Mouse (Mus musculus) midbrain, embryonic 14.5 days (tissue): Measurements from ENCODE around the gene Ildr1. TPM values are rescaled to one million over a fixed set of nuclear protein-coding genes. Genes with fewer than 3 reads are reported as not detected.

Experiments used
- ATAC-seq: fragments of 200-750 bp; cut with Nextera tagmentation; 2 replicates; pipeline ENCODE4 v1.8.0; 2017; ENCODE audit warnings: moderate number of reproducible peaks, moderate library complexity; ENCODE audit not compliant: low FRiP score, low TSS enrichment
- DNase-seq: peaks from one replicate; pipeline ENCODE4 v3.0.0-alpha.2; 2015
- H3K27ac ChIP-seq: fragments of 300-500 bp; sonication (generic); replicated peaks from 2 replicates; pipeline ENCODE4 v1.5.1; 2014; ENCODE audit warnings: mild to moderate bottlenecking, low read depth, low read length, moderate library complexity
- H3K27me3 ChIP-seq: fragments of 300-500 bp; sonication (generic); 2 replicates; pipeline ENCODE4 v1.6.1; 2014; ENCODE audit warnings: low read length, control low read depth, mixed read lengths; ENCODE audit not compliant: control insufficient read depth, insufficient read depth
- H3K36me3 ChIP-seq: fragments of 300-500 bp; sonication (generic); 2 replicates; pipeline ENCODE4 v1.6.1; 2014; ENCODE audit warnings: low read length, control low read depth; ENCODE audit not compliant: control insufficient read depth, insufficient read depth
- H3K4me1 ChIP-seq: fragments of 300-500 bp; sonication (generic); 2 replicates; pipeline ENCODE4 v1.6.1; 2014; ENCODE audit warnings: mild to moderate bottlenecking, antibody characterized with exemption, low read length, control low read depth; ENCODE audit not compliant: control insufficient read depth, insufficient read depth
- H3K4me2 ChIP-seq: fragments of 300-500 bp; sonication (generic); 2 replicates; pipeline ENCODE4 v1.6.1; 2014; ENCODE audit warnings: mild to moderate bottlenecking, low read length, moderate library complexity
- H3K4me3 ChIP-seq: fragments of 300-500 bp; sonication (generic); replicated peaks from 2 replicates; pipeline ENCODE4 v1.5.1; 2014; ENCODE audit warnings: low read depth, low read length
- H3K9ac ChIP-seq: fragments of 300-500 bp; sonication (generic); replicated peaks from 2 replicates; pipeline ENCODE4 v1.6.1; 2014; ENCODE audit warnings: mild to moderate bottlenecking, low read length, moderate library complexity
- H3K9me3 ChIP-seq: fragments of 300-500 bp; sonication (generic); 2 replicates; pipeline ENCODE4 v1.6.1; 2016; ENCODE audit warnings: low read length, control low read depth, mixed read lengths; ENCODE audit not compliant: control insufficient read depth
- WGBS: fragments of 180-500 bp; shearing (Covaris S2); extraction: QIAGEN DNeasy Blood & Tissue Kit; methylation state at CpG from one replicate; pipeline ENCODE4 v1.1.7; 2014; 5-methylcytosine and 5-hydroxymethylcytosine counted together
- polyA plus RNA-seq: library from polyadenylated mRNA; unstranded; fragments of >200 nt; fragmentation: Nextera tagmentation; extraction: Ambion mirVana; gene quantifications from 2 replicates; pipeline ENCODE4 v1.2.1, GENCODE M21; 2014

Gene Ildr1
- polyA plus RNA-seq, 1 experiment from 2014 or later, result 0.26 TPM

GRCm38 (mm10) chr16:36733827-36734226 is 40.0 kb downstream of the Ildr1 start:
- ATAC-seq (no peak), DNase-seq (no peak)

GRCm38 (mm10) chr16:36735421-36735820 is 41.6 kb downstream of the Ildr1 start:
- no peak for DNase-seq
- Histone ChIP-seq H3K4me1 (no peaks in the 10 kb centered on the region), H3K36me3 (no peaks in the 10 kb centered on the region), H3K27ac (no peak overlapping the region), H3K4me3 (no peak overlapping the region), H3K4me2 (no peak overlapping the region), H3K9me3 (no peaks in the 10 kb centered on the region), H3K27me3 (no peaks in the 10 kb centered on the region), H3K9ac (no peak overlapping the region)
- 85% methylated on average over 3 of the region's 3 CpGs for WGBS
- no peak for ATAC-seq

More at GRCm38 (mm10) chr16:36733827-36734226, 40.0 kb downstream of the Ildr1 start:
- no peak overlapping the region for H3K4me3 ChIP-seq
- no peak overlapping the region for H3K9ac ChIP-seq
- H3K27me3 ChIP-seq, result no peaks in the 10 kb centered on the region
- H3K36me3 ChIP-seq, result no peaks in the 10 kb centered on the region
- no peaks in the 10 kb centered on the region for H3K4me1 ChIP-seq
- H3K9me3 ChIP-seq, result no peaks in the 10 kb centered on the region
- WGBS, result 80% methylated on average over 1 of the region's 1 CpGs
- no peak overlapping the region for H3K4me2 ChIP-seq
- H3K27ac ChIP-seq, result no peak overlapping the region

GRCm38 (mm10) chr16:36739404-36739930 is 45.7 kb downstream of the Ildr1 start:
- Histone ChIP-seq H3K27ac (no peak overlapping the region), H3K36me3 (no peaks in the 10 kb centered on the region), H3K9ac (no peak overlapping the region), H3K4me3 (no peak overlapping the region), H3K27me3 (no peaks in the 10 kb centered on the region), H3K4me1 (no peaks in the 10 kb centered on the region), H3K4me2 (no peak overlapping the region), H3K9me3 (no peaks in the 10 kb centered on the region)
- ATAC-seq, result no peak
- DNase-seq, result no peak
- 43% methylated on average over 4 of the region's 4 CpGs for WGBS

GRCm38 (mm10) chr16:36743580-36743979 is 49.8 kb downstream of the Ildr1 start:
- WGBS, result 89% methylated on average over 8 of the region's 8 CpGs
- no peak for ATAC-seq
- no peaks in the 10 kb centered on the region for H3K9me3 ChIP-seq

GRCm38 (mm10) chr16:36747068-36747467 is 53.3 kb downstream of the Ildr1 start:
- no peak for DNase-seq
- H3K9ac ChIP-seq, result no peak overlapping the region
- H3K27ac ChIP-seq, result no peak overlapping the region
- H3K27me3 ChIP-seq, result no peaks in the 10 kb centered on the region
- no peak overlapping the region for H3K4me2 ChIP-seq
- WGBS, result 90% methylated on average over 4 of the region's 4 CpGs
- no peaks in the 10 kb centered on the region for H3K9me3 ChIP-seq
- H3K36me3 ChIP-seq, result no peaks in the 10 kb centered on the region
- ATAC-seq, result no peak
- no peak overlapping the region for H3K4me3 ChIP-seq
- H3K4me1 ChIP-seq, result no peaks in the 10 kb centered on the region

More at GRCm38 (mm10) chr16:36743580-36743979, 49.8 kb downstream of the Ildr1 start:
- Histone ChIP-seq H3K27ac (no peak overlapping the region), H3K9ac (no peak overlapping the region), H3K4me1 (no peaks in the 10 kb centered on the region), H3K4me2 (no peak overlapping the region), H3K36me3 (no peaks in the 10 kb centered on the region), H3K27me3 (no peaks in the 10 kb centered on the region), H3K4me3 (no peak overlapping the region)
- no peak for DNase-seq

- ATAC-seq (no peak), DNase-seq (no peak)
- 81% methylated on average over 2 of the region's 2 CpGs for WGBS
- Histone ChIP-seq H3K4me2 (no peak overlapping the region), H3K36me3 (no peaks in the 10 kb centered on the region), H3K9me3 (no peaks in the 10 kb centered on the region), H3K27ac (no peak overlapping the region), H3K4me1 (no peaks in the 10 kb centered on the region), H3K9ac (no peak overlapping the region), H3K4me3 (no peak overlapping the region), H3K27me3 (no peaks in the 10 kb centered on the region)
Observed at GRCm38 (mm10) chr16:36747767-36748166, 54.0 kb downstream of the Ildr1 start.

- no peak overlapping the region for H3K4me2 ChIP-seq
- H3K36me3 ChIP-seq, result no peaks in the 10 kb centered on the region
- no peaks in the 10 kb centered on the region for H3K9me3 ChIP-seq
- no peaks in the 10 kb centered on the region for H3K27me3 ChIP-seq
- no peaks in the 10 kb centered on the region for H3K4me1 ChIP-seq
- WGBS, result 93% methylated on average over 3 of the region's 3 CpGs
- DNase-seq, result no peak
- no peak for ATAC-seq
- no peak overlapping the region for H3K27ac ChIP-seq
- H3K9ac ChIP-seq, result no peak overlapping the region
- no peak overlapping the region for H3K4me3 ChIP-seq
Observed at GRCm38 (mm10) chr16:36751979-36752378, 58.2 kb downstream of the Ildr1 start.

- 83% methylated on average over 8 of the region's 13 CpGs for WGBS
- H3K27me3 ChIP-seq, result no peaks in the 10 kb centered on the region
- no peaks in the 10 kb centered on the region for H3K4me1 ChIP-seq
- no peak overlapping the region for H3K9ac ChIP-seq
- no peaks in the 10 kb centered on the region for H3K9me3 ChIP-seq
- H3K27ac ChIP-seq, result no peak overlapping the region
- ATAC-seq (no peak), DNase-seq (peak; percentile 9)
- H3K4me3 ChIP-seq, result no peak overlapping the region
- H3K36me3 ChIP-seq, result no peaks in the 10 kb centered on the region
- no peak overlapping the region for H3K4me2 ChIP-seq
Observed at GRCm38 (mm10) chr16:36770191-36770771, 76.5 kb downstream of the Ildr1 start.

GRCm38 (mm10) chr16:36770830-36771229 is 77.1 kb downstream of the Ildr1 start:
- H3K9me3 ChIP-seq, result no peaks in the 10 kb centered on the region
- no peaks in the 10 kb centered on the region for H3K36me3 ChIP-seq
- H3K27me3 ChIP-seq, result no peaks in the 10 kb centered on the region
- no peak overlapping the region for H3K4me3 ChIP-seq
- 35% methylated on average over 4 of the region's 4 CpGs for WGBS
- no peak overlapping the region for H3K9ac ChIP-seq
- DNase-seq, result peak; percentile 4
- no peak overlapping the region for H3K27ac ChIP-seq
- H3K4me2 ChIP-seq, result no peak overlapping the region
- ATAC-seq, result no peak
- no peaks in the 10 kb centered on the region for H3K4me1 ChIP-seq
